Comparison of ENCODE assay signal across 8 mouse cellular contexts in genomic region chr9:88241203-88241995, GRCm38 (mm10).
DNase-seq lines count a peak whose midpoint lies in the region; ATAC-seq and TF ChIP-seq lines count a peak whose summit lies in the region.

No protein-coding gene starts in this region.

- H3K4me1 ChIP-seq in embryonic facial prominence, embryonic 12.5 days, result no peaks in the 10 kb centered on the region; the same call in 1 of the 2 replicates
- H3K4me1 ChIP-seq in heart, adult 2 months (ENCODE audit: control insufficient read depth, insufficient read depth, low read length), result peaks cover 1% of the 10 kb centered on the region; the same call in 1 of the 2 replicates
- 0 out of 2 replicates have a peak, but pooled peaks cover 8% of the 10 kb centered on the region for H3K4me1 ChIP-seq in limb, embryonic 13.5 days
- peaks cover 2% of the 10 kb centered on the region for H3K4me1 ChIP-seq in midbrain, embryonic 16.5 days (ENCODE audit: control insufficient read depth, insufficient read depth, low read length)

- peak; percentile 95 for TF ChIP-seq CTCF in heart, adult 2 months (IDR thresholded peaks at IDR 0.05)

- peak; percentile 88 for TF ChIP-seq EP300 in heart, adult 2 months (IDR thresholded peaks at IDR 0.05; ENCODE audit: insufficient read depth, low read depth, low read length)

- H3K36me3 ChIP-seq in embryonic facial prominence, embryonic 12.5 days, result no peaks in the 10 kb centered on the region
- H3K36me3 ChIP-seq in heart, adult 2 months (ENCODE audit: control insufficient read depth, insufficient read depth, low read length), result no peaks in the 10 kb centered on the region
- H3K36me3 ChIP-seq in limb, embryonic 13.5 days, result no peaks in the 10 kb centered on the region
- H3K36me3 ChIP-seq in midbrain, embryonic 16.5 days (ENCODE audit: control insufficient read depth, insufficient read depth, low read length), result no peaks in the 10 kb centered on the region

- intact Hi-C loops in heart, adult 2 months (cut with DNase I), result loop anchor here (2.0 to 5.0 kb wide), 3 partner anchors 121 to 306 kb away; partner anchors contain the start of gene Zfp949

- H3K27ac ChIP-seq in embryonic facial prominence, embryonic 12.5 days, result no peak overlapping the region
- peak overlapping the region; percentile 73 for H3K27ac ChIP-seq in heart, adult 2 months
- no peak overlapping the region for H3K27ac ChIP-seq in limb, embryonic 13.5 days
- H3K27ac ChIP-seq in midbrain, embryonic 16.5 days (ENCODE audit: low read length), result no peak overlapping the region

- H3K4me3 ChIP-seq in embryonic facial prominence, embryonic 12.5 days, result peak overlapping the region; percentile 38
- H3K4me3 ChIP-seq in heart, adult 2 months, result peak overlapping the region; percentile 45
- peak overlapping the region; percentile 45 for H3K4me3 ChIP-seq in limb, embryonic 13.5 days
- H3K4me3 ChIP-seq in midbrain, embryonic 16.5 days (ENCODE audit: low read depth, low read length), result peak overlapping the region; percentile 26

- ATAC-seq in embryonic facial prominence, embryonic 12.5 days (ENCODE audit: insufficient number of reproducible peaks, insufficient read depth, low FRiP score, low TSS enrichment), result peak; percentile 89
- peak; percentile 93 for ATAC-seq in limb, embryonic 13.5 days (ENCODE audit: low FRiP score, low read depth)
- peak; percentile 97 for ATAC-seq in midbrain, embryonic 16.5 days

- H3K4me2 ChIP-seq in embryonic facial prominence, embryonic 12.5 days (replicated peaks), result peak overlapping the region; percentile 68
- H3K4me2 ChIP-seq in limb, embryonic 13.5 days (replicated peaks), result peak overlapping the region; percentile 70
- peak overlapping the region; percentile 57 for H3K4me2 ChIP-seq in midbrain, embryonic 16.5 days (ENCODE audit: low read length)

- H3K9ac ChIP-seq in embryonic facial prominence, embryonic 12.5 days, result no peak overlapping the region; the same call in 1 of the 2 replicates
- H3K9ac ChIP-seq in heart, adult 2 months (ENCODE audit: low read depth, low read length), result peak overlapping the region; percentile 46
- peak overlapping the region; percentile 67 for H3K9ac ChIP-seq in limb, embryonic 13.5 days
- peak overlapping the region; percentile 31; the same call in 1 of the 2 replicates for H3K9ac ChIP-seq in midbrain, embryonic 16.5 days (ENCODE audit: low read depth, low read length)

- no peaks in the 10 kb centered on the region for H3K27me3 ChIP-seq in embryonic facial prominence, embryonic 12.5 days
- no peaks in the 10 kb centered on the region for H3K27me3 ChIP-seq in heart, adult 2 months (ENCODE audit: control insufficient read depth, insufficient read depth, low read length)
- H3K27me3 ChIP-seq in limb, embryonic 13.5 days, result no peaks in the 10 kb centered on the region
- no peaks in the 10 kb centered on the region for H3K27me3 ChIP-seq in midbrain, embryonic 16.5 days (ENCODE audit: control insufficient read depth, insufficient read depth, low read depth, low read length)

- 7% methylated on average over 18 of the region's 18 CpGs for WGBS in embryonic facial prominence, embryonic 12.5 days
- WGBS in heart, adult 2 months, result 4% methylated on average over 18 of the region's 18 CpGs
- WGBS in limb, embryonic 13.5 days, result 5% methylated on average over 18 of the region's 18 CpGs
- WGBS in midbrain, embryonic 16.5 days, result 7% methylated on average over 18 of the region's 18 CpGs

- no peaks in the 10 kb centered on the region for H3K79me2 ChIP-seq in heart, adult 2 months (replicated peaks; ENCODE audit: control insufficient read depth, insufficient read depth, low read length)

- H3K9me3 ChIP-seq in embryonic facial prominence, embryonic 12.5 days, result no peaks in the 10 kb centered on the region
- no peaks in the 10 kb centered on the region for H3K9me3 ChIP-seq in limb, embryonic 13.5 days
- H3K9me3 ChIP-seq in midbrain, embryonic 16.5 days (replicated peaks; ENCODE audit: control insufficient read depth, low read length, poor library complexity, severe bottlenecking), result no peaks in the 10 kb centered on the region

- peak; percentile 59 for DNase-seq in 3134 (ENCODE audit: extremely low read depth, insufficient read length, low spot score)
- DNase-seq in adrenal gland, postnatal 14 days, result peak; percentile 89
- peak; percentile 59 to 78 for DNase-seq in heart, adult 2 months
- DNase-seq in kidney, adult 8-10 months, result peak; percentile 87 to 91
- DNase-seq in spleen, postnatal 10 days (ENCODE audit: low spot score in 2 of 2), result peak; percentile 14 to 55

- peak; percentile 78 for TF ChIP-seq POLR2A in heart, adult 2 months (IDR thresholded peaks at IDR 0.05; ENCODE audit: insufficient read depth, low read depth, low read length)

Comparison
In these comparisons a context has a peak if more than half of its experiments do, and no peak if none do; other contexts are left out.
1. DNase-seq: peak in every context shown above with its lines; median percentile 89 in adrenal gland, postnatal 14 days; 89 in kidney, adult 8-10 months; 68 in heart, adult 2 months; 59 in 3134; 34 in spleen, postnatal 10 days.